Mouse (Mus musculus): Measurements from ENCODE around the gene Lpcat2.

The Lpcat2 gene

GRCm38 (mm10) chr8:92855171-92855894 lies at the start of gene Lpcat2:
Gene Lpcat2 (plus strand): TSS chr8:92855339.
- DNase-seq = peak; percentile 86

DNA sequence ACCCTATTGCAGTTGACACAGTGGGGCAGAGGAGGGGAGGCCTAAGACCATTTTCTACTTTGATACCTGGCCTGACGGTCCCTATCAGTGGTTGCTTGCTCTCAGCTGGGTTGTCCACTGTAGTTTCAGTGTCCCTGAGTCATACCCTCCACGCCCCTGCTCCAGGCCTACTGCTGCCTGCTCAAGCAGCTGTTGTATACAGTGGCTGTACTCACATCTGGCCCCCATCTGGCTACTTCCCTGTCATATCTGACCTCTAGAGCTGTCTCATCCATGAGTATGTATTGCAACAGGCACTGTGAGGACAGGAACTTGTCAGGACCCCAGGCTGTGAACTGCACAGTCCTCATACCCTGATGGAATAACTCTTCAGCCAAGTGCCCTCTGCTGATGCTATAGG lies 42.4 kb upstream of the Lpcat2 start:
- no peak for DNase-seq

DNA sequence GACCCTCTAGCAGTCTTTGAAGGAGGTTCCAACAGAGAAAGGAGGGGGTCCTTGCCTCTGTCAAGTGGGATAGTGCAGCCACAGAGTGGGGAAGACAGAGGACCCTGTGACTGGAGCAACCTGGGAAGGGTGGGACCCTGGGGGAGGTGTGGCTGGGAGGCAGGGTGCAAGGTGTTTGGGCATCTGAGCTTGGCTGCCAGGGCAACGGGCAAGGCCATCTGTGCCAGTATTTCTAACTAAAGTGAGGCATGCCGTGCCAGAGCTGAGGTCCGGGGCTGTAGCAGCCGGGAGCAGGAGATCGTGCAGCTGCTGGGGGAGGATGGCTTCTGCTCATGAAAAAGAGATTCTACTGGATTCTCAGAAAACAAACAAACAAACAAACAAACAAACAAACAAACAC lies 39.5 kb upstream of the Lpcat2 start:
- no peak for DNase-seq

GRCm38 (mm10) chr8:92817928-92818818 lies 37.0 kb upstream of the Lpcat2 start:
- peak; percentile 94 for DNase-seq

- DNase-seq = no peak
Measured at GRCm38 (mm10) chr8:92821151-92821550, 34.0 kb upstream of the Lpcat2 start.

- no peak for DNase-seq
Measured at GRCm38 (mm10) chr8:92822386-92822785, 32.8 kb upstream of the Lpcat2 start.

GRCm38 (mm10) chr8:92825991-92826390 lies 29.1 kb upstream of the Lpcat2 start:
- peak; percentile 69 for DNase-seq

DNA sequence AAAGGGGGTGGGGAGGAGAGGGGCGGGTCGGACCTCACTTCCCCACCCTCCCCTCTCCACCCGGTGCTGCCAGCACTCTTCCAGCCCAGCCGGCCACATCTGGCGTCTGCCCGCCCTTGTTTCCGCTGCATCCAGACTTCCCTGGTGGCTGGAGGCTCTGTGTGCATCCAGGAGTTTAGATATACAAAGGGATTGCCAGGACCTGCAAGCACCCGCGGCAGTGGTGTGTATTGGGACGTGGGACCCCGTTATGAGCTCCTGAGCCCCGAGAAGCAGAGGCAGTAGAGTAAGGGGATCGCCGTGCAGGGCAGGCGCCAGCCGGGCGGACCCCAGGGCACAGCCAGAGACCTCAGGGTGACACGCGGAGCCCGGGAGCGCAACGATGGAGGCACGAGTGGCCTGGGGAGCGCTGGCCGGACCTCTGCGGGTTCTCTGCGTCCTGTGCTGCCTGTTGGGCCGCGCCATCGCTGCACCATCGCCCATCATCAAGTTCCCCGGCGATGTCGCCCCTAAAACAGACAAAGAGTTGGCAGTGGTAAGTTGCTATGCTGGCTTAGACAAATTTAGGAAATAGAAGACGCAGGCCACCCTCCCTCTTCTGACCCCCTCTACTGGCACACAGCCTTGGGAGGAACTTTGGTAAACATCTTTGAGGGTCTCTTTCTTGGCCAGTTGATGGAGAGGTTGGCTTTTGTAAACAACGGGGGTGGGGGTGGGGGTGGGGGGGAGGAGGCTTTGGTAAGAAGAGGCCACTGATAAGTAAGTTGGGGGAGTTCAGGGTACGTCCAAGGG lies 27.7 kb upstream of the Lpcat2 start, which contains the start of gene Mmp2:
Mmp2 (plus strand) TSS at position 49 of the 792 bp plus-strand sequence.
- DNase-seq = peak; percentile 84

- DNase-seq = peak; percentile 85
Measured at GRCm38 (mm10) chr8:92828251-92828743, 26.8 kb upstream of the Lpcat2 start.

- DNase-seq = no peak
Measured at GRCm38 (mm10) chr8:92834065-92834731, 20.9 kb upstream of the Lpcat2 start.

- DNase-seq = no peak
Measured at GRCm38 (mm10) chr8:92834786-92835500, 20.2 kb upstream of the Lpcat2 start.

DNA sequence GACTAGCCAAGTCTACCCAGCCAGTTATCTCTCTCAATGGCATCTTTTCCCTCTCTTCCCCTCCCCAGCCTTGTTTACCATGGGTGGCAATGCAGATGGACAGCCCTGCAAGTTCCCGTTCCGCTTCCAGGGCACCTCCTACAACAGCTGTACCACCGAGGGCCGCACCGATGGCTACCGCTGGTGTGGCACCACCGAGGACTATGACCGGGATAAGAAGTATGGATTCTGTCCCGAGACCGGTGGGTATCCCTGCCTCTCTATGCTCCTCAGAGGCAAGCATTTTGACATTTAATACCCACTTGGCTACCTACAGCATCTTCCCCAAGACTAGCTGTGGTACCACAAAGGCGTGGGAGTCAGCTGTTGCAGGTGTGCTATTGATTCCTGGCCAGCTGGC lies 19.2 kb upstream of the Lpcat2 start:
- DNase-seq = no peak

GRCm38 (mm10) chr8:92838616-92839015 lies 16.5 kb upstream of the Lpcat2 start:
- DNase-seq = no peak

DNA sequence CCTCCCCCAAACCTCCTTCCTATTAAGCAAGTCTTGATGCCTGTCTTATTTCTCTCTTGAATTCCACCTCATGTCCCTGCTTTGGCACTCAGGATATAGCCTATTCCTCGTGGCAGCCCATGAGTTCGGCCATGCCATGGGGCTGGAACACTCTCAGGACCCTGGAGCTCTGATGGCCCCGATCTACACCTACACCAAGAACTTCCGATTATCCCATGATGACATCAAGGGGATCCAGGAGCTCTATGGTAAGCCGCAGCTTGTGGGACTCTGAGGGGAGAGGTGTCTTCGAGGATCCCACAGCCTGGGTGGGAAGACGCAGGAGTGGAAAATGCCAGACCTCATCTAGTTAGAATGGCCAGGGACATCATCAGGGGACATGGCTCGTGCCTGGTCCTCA lies 16.0 kb upstream of the Lpcat2 start:
- no peak for DNase-seq

GRCm38 (mm10) chr8:92839876-92840275 lies 15.3 kb upstream of the Lpcat2 start:
- no peak for DNase-seq

DNA sequence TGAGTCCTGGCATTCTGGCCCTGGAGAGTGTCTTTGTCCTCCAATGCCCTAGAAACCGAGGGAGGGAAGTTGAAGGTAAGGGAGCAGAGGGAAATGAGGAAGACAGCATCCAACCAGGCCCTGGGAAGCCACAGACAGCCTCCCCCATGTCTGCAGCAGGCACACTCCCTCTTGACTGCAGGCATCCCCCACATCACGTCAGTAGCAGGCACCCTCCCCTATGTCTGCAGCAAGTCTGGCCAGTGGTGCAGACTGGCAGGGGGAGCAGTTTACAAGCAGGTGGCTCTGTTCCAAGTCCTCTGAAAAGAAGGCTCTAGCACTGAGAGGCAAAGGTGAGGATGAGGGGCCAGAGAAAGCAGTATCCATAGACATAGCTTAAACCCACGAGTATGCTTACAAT lies 8.5 kb upstream of the Lpcat2 start:
- peak; percentile 44 for DNase-seq

GRCm38 (mm10) chr8:92847299-92847698 lies 7.8 kb upstream of the Lpcat2 start:
- DNase-seq = peak; percentile 50

DNA sequence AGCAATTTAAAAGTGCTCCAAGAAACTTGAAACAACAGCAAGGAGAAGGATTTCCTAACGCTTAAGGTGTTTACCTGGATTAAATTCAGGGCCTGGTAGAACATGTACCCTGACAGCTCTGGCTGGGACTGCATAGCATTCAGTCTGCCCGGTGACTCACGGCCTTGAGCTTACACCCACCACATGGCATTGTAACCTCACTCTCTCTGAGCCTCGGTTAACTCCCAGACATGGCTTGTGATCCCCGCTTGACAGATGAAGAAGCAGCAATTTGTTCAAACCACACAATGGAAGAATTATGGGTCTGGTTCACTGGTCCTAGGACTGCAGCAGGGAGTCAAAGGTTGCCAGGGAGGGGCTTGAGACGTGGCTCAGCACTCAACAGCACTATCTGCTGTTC lies 5.9 kb upstream of the Lpcat2 start:
- no peak for DNase-seq

- DNase-seq = peak; percentile 91
Measured at GRCm38 (mm10) chr8:92850239-92850638, 4.9 kb upstream of the Lpcat2 start.

- DNase-seq = no peak
Measured at GRCm38 (mm10) chr8:92851381-92851780, 3.8 kb upstream of the Lpcat2 start.

- peak; percentile 28 for DNase-seq
Measured at GRCm38 (mm10) chr8:92853188-92853983, 1.8 kb upstream of the Lpcat2 start.

Data from kidney, postnatal 10 days (tissue).